Mouse (Mus musculus): ENCODE measurements around the gene Ap2a1. TPM values are rescaled to one million over a fixed set of nuclear protein-coding genes. Genes with fewer than 3 reads are reported as not detected.

The Ap2a1 gene
- polyA plus RNA-seq, 2 experiments = 67.6 to 69.6 TPM

DNA sequence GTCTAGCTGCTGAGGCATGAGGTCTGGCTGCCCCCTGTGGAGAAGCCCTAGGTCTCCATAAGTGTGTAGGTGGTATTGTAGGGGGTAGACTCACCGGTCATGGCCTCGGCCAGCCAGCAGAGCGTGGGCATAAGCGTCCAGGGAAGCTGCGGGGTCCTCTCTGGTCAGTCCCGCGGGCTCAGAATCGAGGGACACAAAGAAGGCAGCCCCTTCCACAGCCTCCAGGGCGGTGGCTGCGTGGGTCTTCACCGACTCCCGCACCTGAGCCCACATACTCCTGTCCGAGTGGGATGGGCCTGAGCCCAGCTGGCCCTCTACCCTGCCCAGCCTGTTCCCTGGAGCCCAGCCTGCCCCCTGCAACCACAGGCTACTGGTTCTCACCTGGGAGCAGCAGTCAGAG lies 35.7 kb upstream of the Ap2a1 start:
- no peaks in the 10 kb centered on the region for H3K27me3 ChIP-seq (ENCODE audit: control insufficient read depth, insufficient read depth, low read length)
- 85% methylated on average over 13 of the region's 13 CpGs for WGBS (ENCODE audit: insufficient replicate concordance)
- no peak overlapping the region for H3K4me2 ChIP-seq (ENCODE audit: low read depth)
- no peak overlapping the region for H3K27ac ChIP-seq
- DNase-seq (ENCODE audit: low read depth in 3 of 3, low spot score in 3 of 3) (no peak), ATAC-seq (ENCODE audit: insufficient read depth) (no peak)
- no peak overlapping the region for H3K4me3 ChIP-seq (ENCODE audit: insufficient read depth in 1 of 2, low read depth in 2 of 2, low read length in 2 of 2)
- no peaks in the 10 kb centered on the region for H3K36me3 ChIP-seq (replicated peaks; ENCODE audit: control insufficient read depth, insufficient read depth, low read depth)
- no peaks in the 10 kb centered on the region for H3K9me3 ChIP-seq (ENCODE audit: control insufficient read depth, low read length)
- peaks cover 0 to 10% of the 10 kb centered on the region in 2 experiments; a peak in 2 of 4 replicates for H3K4me1 ChIP-seq (replicated peaks; ENCODE audit: control insufficient read depth in 2 of 2, insufficient read depth in 2 of 2, low read length in 1 of 2)
- H3K9ac ChIP-seq (replicated peaks) = no peak overlapping the region
- TF ChIP-seq CTCF (IDR thresholded peaks at IDR 0.05; ENCODE audit: low read depth) (no peak), EP300 (IDR thresholded peaks at IDR 0.05; ENCODE audit: low read depth) (no peak)

DNA sequence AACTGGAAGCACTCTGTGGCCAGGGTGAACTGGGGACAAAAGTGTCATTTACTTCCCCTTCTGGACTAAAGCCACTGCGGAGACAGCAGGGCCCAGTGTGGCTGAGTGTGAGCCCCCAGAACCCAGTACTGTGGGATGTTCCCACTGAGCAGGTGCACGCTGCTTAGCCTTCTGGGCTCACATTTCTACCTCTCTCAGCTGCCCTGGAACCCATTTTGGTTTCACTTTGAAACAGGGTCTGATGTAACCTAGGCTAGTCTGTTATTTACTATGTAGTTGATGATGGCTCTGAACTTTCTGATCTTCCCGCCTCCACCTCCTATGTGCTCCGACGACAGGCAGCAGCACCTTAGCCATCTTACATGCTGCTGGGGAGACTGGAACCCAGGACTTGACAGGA lies 33.5 kb upstream of the Ap2a1 start:
- no peak overlapping the region for H3K4me3 ChIP-seq (ENCODE audit: insufficient read depth in 1 of 2, low read depth in 2 of 2, low read length in 2 of 2)
- DNase-seq (ENCODE audit: low read depth in 3 of 3, low spot score in 3 of 3) (no peak), ATAC-seq (ENCODE audit: insufficient read depth) (no peak)
- H3K4me1 ChIP-seq (replicated peaks; ENCODE audit: control insufficient read depth in 2 of 2, insufficient read depth in 2 of 2, low read length in 1 of 2) = peaks cover 0 to 5% of the 10 kb centered on the region in 2 experiments; a peak in 2 of 4 replicates
- WGBS (ENCODE audit: insufficient replicate concordance) = 61% methylated on average over 5 of the region's 5 CpGs
- H3K9ac ChIP-seq (replicated peaks) = no peak overlapping the region
- H3K27ac ChIP-seq = no peak overlapping the region
- TF ChIP-seq EP300 (IDR thresholded peaks at IDR 0.05; ENCODE audit: low read depth) = no peak
- H3K9me3 ChIP-seq (ENCODE audit: control insufficient read depth, low read length) = no peaks in the 10 kb centered on the region
- no peaks in the 10 kb centered on the region for H3K27me3 ChIP-seq (ENCODE audit: control insufficient read depth, insufficient read depth, low read length)
- H3K36me3 ChIP-seq (replicated peaks; ENCODE audit: control insufficient read depth, insufficient read depth, low read depth) = no peaks in the 10 kb centered on the region
- no peak overlapping the region for H3K4me2 ChIP-seq (ENCODE audit: low read depth)

DNA sequence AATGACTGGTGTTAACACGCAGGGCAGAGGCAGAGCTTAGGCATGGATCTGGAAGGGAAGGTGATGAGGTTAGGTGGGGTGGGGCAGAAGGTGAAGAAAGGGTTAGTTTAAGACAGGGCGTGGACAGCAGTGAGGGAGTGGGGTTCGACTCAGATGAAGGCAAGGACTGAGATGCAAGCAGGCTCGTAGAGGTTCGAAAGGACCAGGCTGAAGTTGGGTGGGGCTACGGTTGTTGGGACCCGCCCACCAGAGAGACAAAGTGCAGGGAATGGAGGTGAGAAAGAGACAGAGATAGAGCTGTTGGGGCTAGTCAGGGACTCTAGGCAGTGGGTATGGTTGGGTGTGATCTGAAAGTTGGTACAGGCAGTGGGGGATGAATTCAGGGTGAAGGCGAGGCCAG lies 33.0 kb upstream of the Ap2a1 start:
- H3K4me1 ChIP-seq (replicated peaks; ENCODE audit: control insufficient read depth in 2 of 2, insufficient read depth in 2 of 2, low read length in 1 of 2) = peaks cover 0 to 4% of the 10 kb centered on the region in 2 experiments; a peak in 1 of 4 replicates
- H3K36me3 ChIP-seq (replicated peaks; ENCODE audit: control insufficient read depth, insufficient read depth, low read depth) = no peaks in the 10 kb centered on the region

DNA sequence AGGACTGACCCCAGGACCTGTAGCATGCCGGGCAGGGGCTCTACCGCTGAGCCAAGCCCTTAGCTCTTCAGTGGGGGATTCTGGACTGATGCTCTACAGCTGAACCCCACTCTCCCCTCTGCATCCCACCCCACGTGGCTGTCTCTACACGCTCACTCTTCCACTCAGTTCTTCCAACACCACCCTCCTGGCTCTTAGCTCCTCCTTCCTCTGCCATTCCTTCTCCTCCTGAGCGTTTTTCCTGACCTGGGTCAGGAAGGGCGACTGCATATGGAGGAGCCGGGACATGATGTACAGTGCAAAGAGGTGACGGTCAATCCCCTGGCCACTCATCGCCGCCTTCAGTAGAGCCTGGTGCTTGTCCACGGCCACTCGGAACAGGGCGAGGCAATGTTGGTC lies 31.2 kb upstream of the Ap2a1 start:
- Histone ChIP-seq H3K27ac (no peak overlapping the region), H3K36me3 (replicated peaks; ENCODE audit: control insufficient read depth, insufficient read depth, low read depth) (no peaks in the 10 kb centered on the region), H3K4me2 (ENCODE audit: low read depth) (no peak overlapping the region), H3K27me3 (ENCODE audit: control insufficient read depth, insufficient read depth, low read length) (no peaks in the 10 kb centered on the region), H3K4me1 (replicated peaks; ENCODE audit: control insufficient read depth in 2 of 2, insufficient read depth in 2 of 2, low read length in 1 of 2) (peaks cover 0 to 4% of the 10 kb centered on the region in 2 experiments; a peak in 1 of 4 replicates), H3K9ac (replicated peaks) (no peak overlapping the region), H3K4me3 (ENCODE audit: insufficient read depth in 1 of 2, low read depth in 2 of 2, low read length in 2 of 2) (no peak overlapping the region), H3K9me3 (ENCODE audit: control insufficient read depth, low read length) (no peaks in the 10 kb centered on the region)
- WGBS (ENCODE audit: insufficient replicate concordance) = 77% methylated on average over 13 of the region's 13 CpGs
- ATAC-seq (ENCODE audit: insufficient read depth) (no peak), DNase-seq (ENCODE audit: low read depth in 3 of 3, low spot score in 3 of 3) (no peak)
- TF ChIP-seq CTCF (IDR thresholded peaks at IDR 0.05; ENCODE audit: low read depth) (no peak), EP300 (IDR thresholded peaks at IDR 0.05; ENCODE audit: low read depth) (no peak)

More for the DNA sequence above, 33.0 kb upstream of the Ap2a1 start:
- no peak for ATAC-seq (ENCODE audit: insufficient read depth)
- WGBS (ENCODE audit: insufficient replicate concordance) = 35% methylated on average over 8 of the region's 8 CpGs
- H3K27ac ChIP-seq = no peak overlapping the region
- DNase-seq (ENCODE audit: low read depth in 3 of 3, low spot score in 3 of 3) = no peak
- H3K27me3 ChIP-seq (ENCODE audit: control insufficient read depth, insufficient read depth, low read length) = no peaks in the 10 kb centered on the region
- no peaks in the 10 kb centered on the region for H3K9me3 ChIP-seq (ENCODE audit: control insufficient read depth, low read length)
- H3K4me3 ChIP-seq (ENCODE audit: insufficient read depth in 1 of 2, low read depth in 2 of 2, low read length in 2 of 2) = no peak overlapping the region
- TF ChIP-seq EP300 (IDR thresholded peaks at IDR 0.05; ENCODE audit: low read depth) = no peak
- no peak overlapping the region for H3K4me2 ChIP-seq (ENCODE audit: low read depth)
- H3K9ac ChIP-seq (replicated peaks) = no peak overlapping the region

DNA sequence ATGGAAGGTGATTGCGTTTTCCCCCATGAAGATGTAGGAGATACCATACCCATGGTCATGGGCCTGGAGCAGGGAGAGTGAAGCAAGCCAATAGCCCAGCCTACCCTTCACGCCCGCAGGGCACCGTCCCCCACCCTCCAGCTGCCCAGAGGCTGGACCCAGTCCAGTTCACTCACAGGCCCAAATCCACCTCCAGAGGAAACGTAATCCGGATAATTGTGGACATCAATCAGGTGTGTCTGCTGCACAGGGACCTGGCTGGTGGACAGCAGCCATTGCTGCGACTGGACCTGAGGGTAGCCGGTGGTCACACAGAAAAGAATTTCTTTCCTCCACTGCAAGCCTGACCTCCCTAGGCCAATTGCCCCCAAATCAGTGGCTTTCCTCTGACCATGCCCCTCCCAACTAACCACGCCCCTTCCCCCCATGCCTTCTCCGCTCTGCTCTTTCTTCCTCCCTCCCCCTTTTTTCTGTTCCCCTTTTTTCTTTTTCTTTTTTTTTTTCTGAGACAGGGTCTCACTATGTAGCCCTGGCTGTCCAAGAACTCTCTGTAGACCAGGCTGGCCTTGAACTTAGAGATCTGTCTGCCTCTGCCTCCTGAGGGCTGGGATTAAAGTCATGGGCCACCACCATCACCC lies 30.7 kb upstream of the Ap2a1 start:
- no peak for ATAC-seq (ENCODE audit: insufficient read depth)
- TF ChIP-seq EP300 (IDR thresholded peaks at IDR 0.05; ENCODE audit: low read depth) (no peak), CTCF (IDR thresholded peaks at IDR 0.05; ENCODE audit: low read depth) (no peak)
- WGBS (ENCODE audit: insufficient replicate concordance) = 59% methylated on average over 10 of the region's 10 CpGs
- H3K9ac ChIP-seq (replicated peaks) = no peak overlapping the region
- peaks cover 0 to 4% of the 10 kb centered on the region in 2 experiments; a peak in 1 of 4 replicates for H3K4me1 ChIP-seq (replicated peaks; ENCODE audit: control insufficient read depth in 2 of 2, insufficient read depth in 2 of 2, low read length in 1 of 2)
- no peak overlapping the region for H3K4me3 ChIP-seq (ENCODE audit: insufficient read depth in 1 of 2, low read depth in 2 of 2, low read length in 2 of 2)
- no peaks in the 10 kb centered on the region for H3K36me3 ChIP-seq (replicated peaks; ENCODE audit: control insufficient read depth, insufficient read depth, low read depth)
- no peaks in the 10 kb centered on the region for H3K9me3 ChIP-seq (ENCODE audit: control insufficient read depth, low read length)
- no peak for DNase-seq (ENCODE audit: low read depth in 3 of 3, low spot score in 3 of 3)
- H3K4me2 ChIP-seq (ENCODE audit: low read depth) = no peak overlapping the region
- no peaks in the 10 kb centered on the region for H3K27me3 ChIP-seq (ENCODE audit: control insufficient read depth, insufficient read depth, low read length)
- H3K27ac ChIP-seq = no peak overlapping the region

Measured in liver, embryonic 14.5 days (tissue).